Mouse (Mus musculus): ENCODE results near the gene Col4a4. TPM values are rescaled to one million over a fixed set of nuclear protein-coding genes. Genes with fewer than 3 reads are reported as not detected.

Col4a4 gene
- 11.7 TPM for polyA plus RNA-seq (2014; fragmentation: Illumina TruSeq; extraction: RNeasy Lipid Tissue Mini Kit (QIAGEN cat#74804); ENCODE audit: insufficient read depth, low read depth, low replicate concordance)

DNA sequence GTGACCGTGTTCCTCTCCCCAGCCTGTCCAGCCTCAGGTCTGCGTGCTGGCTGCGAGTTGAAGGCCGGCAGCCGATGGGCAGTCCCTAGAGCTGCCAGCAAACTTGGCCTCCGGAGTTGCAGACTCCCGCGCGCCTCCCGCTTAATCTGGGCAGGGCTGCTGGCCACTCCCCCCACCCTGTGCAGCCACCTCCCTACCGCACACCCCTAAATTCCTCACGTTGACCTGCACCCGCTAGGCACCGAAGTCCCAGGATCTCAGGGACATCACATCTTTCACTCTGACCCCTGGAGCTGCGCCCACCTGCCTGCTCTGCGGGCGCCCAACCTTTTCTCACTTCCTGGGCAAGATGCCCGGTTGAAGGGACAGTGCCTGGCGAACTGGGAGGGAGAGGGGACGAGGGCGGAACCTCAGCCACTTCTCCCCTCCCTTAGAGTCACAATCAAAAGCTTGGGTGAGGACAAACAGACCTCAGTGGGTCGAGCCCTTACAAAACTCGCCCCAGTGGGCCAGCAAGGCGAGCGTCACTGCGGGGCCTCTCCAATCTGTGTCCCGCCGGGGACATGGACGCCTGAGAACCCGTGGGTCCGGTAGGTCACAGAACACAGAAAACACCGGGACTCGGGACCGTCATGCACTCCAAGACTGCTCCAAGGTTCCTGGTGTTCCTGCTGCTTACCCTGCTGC lies at the start of gene Col4a4, which contains the start of gene Col4a3:
TSS of gene Col4a4 (minus strand) at position 137 of the 687 bp plus-strand sequence.
TSS of gene Col4a3 (plus strand) at position 209 of the 687 bp plus-strand sequence.

Other genes with a start within 250 kb of the Col4a4 start
- gene Col4a3, start 72 bp upstream of the Col4a4 start, polyA plus RNA-seq (2014; fragmentation: Illumina TruSeq; extraction: RNeasy Lipid Tissue Mini Kit (QIAGEN cat#74804); ENCODE audit: insufficient read depth, low read depth, low replicate concordance) = 14.0 TPM
- gene Mff, start 138.0 kb upstream of the Col4a4 start, polyA plus RNA-seq (2014; fragmentation: Illumina TruSeq; extraction: RNeasy Lipid Tissue Mini Kit (QIAGEN cat#74804); ENCODE audit: insufficient read depth, low read depth, low replicate concordance) = 96.3 TPM
- not detected for gene Tm4sf20, start 181.6 kb upstream of the Col4a4 start, polyA plus RNA-seq (2014; fragmentation: Illumina TruSeq; extraction: RNeasy Lipid Tissue Mini Kit (QIAGEN cat#74804); ENCODE audit: insufficient read depth, low read depth, low replicate concordance)
- gene Gm47791, start 184.4 kb upstream of the Col4a4 start, polyA plus RNA-seq (2014; fragmentation: Illumina TruSeq; extraction: RNeasy Lipid Tissue Mini Kit (QIAGEN cat#74804); ENCODE audit: insufficient read depth, low read depth, low replicate concordance) = not detected